Mouse (Mus musculus) adrenal gland, adult (tissue): ENCODE measurements around the gene Setd7.
A peak's percentile ranks its signal among the peaks of the same experiment; 100 is the strongest.

ENCODE experiments used
- DNase-seq, 2 experiments: peaks; one replicate each; pipeline ENCODE4 v3.0.0; 2022 to 2023; ENCODE audit warnings: low spot score in 1 of 2; ENCODE audit not compliant: inconsistent age in 2 of 2

Gene Setd7

DNA sequence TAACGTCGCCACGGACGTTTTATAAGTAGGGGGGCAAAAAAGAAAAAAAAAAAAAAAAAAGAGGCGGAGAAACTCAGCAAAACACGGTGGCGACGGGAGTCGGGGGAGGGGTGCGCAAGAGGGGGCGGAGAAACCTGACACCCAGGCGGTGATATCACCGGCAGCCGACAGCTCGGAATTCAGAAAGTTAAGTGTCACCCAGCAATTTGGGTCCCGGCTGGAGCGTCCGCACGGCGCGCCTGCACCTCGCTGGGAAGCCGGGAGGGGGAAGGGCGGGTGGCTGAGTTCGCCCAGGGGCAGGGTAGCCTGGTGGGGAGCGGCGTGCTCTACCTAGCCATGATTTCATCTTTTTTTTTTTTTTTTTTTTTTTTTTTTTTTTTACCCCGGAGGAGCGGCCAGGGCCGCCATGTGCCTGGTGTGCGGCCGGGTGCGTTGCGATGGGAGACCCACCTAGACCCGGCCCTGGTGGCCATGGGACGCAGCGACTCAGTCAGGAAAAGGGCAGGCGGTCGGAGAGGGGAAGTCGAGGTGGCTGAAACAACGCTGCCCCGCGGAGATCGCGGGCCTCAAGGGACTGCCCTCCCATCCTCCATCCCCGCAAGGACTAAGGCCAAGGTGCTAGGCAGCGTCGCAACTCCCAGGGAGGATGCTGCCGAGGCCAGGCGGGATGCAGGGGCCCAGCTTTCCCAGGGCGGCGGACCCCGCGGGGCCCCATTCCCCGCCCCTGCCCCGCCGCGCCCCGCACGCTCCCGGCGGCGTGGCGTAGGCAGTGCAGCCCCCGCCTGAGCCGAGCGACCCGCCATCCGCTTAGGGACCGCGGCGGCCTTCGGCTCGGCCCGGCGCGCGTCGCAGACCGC lies 857 bp downstream of the Setd7 start:
- peak; percentile 89 to 94 for DNase-seq

DNA sequence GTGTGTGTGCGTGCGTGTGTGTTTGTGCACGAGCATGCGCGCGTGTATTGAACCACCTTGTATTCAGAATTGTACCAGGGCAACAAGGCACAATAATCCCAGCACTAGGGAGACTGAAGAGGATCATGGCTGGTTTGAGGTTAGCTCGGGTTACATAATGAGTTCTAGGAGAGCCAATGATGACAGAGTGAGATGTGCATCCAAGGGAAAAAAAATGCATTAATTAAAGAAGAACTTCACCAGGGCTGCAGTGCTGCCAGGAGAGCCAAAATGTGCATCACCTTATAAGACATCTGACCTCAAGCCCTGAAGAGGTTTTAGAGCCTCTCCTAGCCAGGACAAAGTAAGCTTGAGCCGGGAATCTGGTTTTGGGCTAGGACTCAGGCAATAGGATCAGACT lies 5.1 kb downstream of the Setd7 start:
- no peak for DNase-seq

GRCm38 (mm10) chr3:51554836-51555235 lies 5.8 kb downstream of the Setd7 start:
- DNase-seq = no peak

- no peak for DNase-seq
These were observed 6.6 kb downstream of the Setd7 start for GRCm38 (mm10) chr3:51554067-51554466.

GRCm38 (mm10) chr3:51553497-51553875 lies 7.2 kb downstream of the Setd7 start:
- DNase-seq = peak; percentile 32 to 65

GRCm38 (mm10) chr3:51552841-51553496 lies 7.7 kb downstream of the Setd7 start:
- peak in 1 of 2 experiments; percentile 62 for DNase-seq

DNA sequence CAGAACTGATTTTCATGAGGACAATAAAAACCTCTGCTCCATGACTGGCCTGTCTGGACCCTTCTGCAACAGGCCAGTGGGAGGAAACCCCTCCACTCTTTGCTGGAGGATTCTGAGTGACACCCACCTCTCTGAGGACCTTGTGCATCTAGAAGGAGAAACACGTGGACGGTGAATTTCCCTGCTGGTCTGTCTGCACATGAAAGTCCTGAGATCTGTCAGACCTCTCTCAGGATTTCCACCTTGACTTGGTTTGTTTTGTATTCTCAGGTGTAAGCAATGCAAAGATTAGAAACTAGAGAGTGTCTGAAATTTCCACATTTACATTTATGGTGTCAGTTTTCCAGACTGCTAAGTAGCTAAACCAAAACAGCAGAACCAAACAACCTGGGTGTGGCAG lies 8.5 kb downstream of the Setd7 start:
- no peak for DNase-seq

DNA sequence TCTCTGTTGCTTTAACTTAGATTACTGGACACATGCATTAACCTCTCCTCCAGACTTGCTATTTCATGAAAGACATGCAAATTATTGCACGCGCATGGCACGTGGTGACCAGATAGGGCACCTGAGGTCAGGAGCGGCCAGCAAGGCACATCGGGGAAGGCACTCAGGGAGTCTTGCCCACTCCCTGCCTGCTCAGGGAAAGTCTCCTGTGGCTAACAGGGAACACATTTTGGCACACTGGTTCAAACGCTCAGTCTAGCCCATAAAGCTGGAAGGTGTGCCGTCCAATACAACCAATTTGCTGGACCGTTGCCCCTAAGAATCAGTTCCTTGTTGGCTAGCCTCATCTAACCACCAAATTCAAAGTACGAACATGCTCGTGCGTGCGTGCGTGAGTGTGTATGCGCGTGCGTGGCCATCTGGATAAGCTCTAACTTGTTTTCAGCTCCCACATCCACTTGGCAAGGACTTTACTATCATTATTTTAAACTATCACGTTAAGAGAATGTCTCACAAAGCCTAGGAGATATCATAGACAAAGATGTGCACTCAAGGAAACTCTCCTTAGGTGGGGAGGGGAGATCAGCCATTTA lies 11.6 kb downstream of the Setd7 start:
- peak in 1 of 2 experiments; percentile 47 for DNase-seq

- no peak for DNase-seq
These were observed 13.1 kb downstream of the Setd7 start for GRCm38 (mm10) chr3:51547577-51547976.

GRCm38 (mm10) chr3:51544442-51545128 lies 16.1 kb downstream of the Setd7 start:
- no peak for DNase-seq

- DNase-seq = no peak
These were observed 20.0 kb downstream of the Setd7 start for GRCm38 (mm10) chr3:51540659-51541058.

- peak; percentile 68 to 86 for DNase-seq
These were observed 20.9 kb downstream of the Setd7 start for GRCm38 (mm10) chr3:51539567-51540408.

DNA sequence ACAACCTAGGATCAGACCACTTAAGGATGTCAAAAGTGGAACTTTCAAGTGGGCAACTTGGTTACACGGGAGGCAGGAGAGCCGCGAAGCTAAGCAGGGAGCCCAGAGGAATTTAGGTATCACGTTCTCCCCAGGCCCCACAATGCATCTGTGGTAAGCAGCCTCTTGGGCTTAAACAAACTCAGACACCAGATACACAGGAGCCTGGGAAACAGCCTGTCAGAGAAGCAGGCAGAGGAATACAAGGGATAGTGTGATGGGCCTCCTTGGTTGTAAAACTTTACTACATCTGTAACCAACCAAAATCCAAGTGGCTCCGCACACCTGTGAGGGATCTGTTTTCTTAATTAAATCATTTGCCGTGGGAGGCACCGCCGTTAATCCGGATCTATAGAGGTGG lies 26.7 kb downstream of the Setd7 start:
- no peak for DNase-seq

DNA sequence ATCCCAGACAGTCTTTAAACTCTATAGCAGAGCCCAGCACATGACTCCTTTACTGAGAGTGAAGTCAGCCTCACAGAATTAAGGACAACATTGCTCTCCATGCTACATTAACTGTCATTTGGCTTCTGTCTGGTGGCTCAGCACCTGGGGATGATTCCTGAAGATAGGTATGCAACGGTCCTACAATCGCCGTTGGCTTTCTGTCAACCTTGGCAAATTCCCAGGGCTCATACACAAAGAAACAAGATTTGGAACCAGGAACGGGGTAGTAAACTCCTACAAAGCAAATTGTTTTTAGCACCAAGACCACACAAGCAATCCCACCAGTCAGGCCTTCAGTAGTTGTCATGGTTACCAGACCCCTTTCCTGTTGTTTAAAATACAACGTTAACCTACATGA lies 27.1 kb downstream of the Setd7 start:
- DNase-seq = no peak

DNA sequence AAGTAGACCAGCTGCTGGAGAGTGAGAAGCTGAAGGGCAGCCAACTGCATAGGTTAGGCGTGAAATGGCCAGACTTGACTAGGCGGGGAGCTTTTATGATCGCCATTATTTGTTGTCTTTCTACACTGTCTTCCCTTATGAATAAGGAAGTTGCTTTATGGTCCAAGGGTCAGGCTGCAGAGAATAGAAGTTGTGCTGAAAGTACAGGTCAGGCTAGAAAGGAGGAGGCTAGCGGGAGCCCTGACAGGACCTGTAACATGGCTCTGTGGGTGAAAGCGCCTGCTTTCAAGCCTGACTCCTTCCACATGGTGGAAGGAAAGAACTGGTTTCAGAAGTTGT lies 28.4 kb downstream of the Setd7 start:
- DNase-seq = no peak

DNA sequence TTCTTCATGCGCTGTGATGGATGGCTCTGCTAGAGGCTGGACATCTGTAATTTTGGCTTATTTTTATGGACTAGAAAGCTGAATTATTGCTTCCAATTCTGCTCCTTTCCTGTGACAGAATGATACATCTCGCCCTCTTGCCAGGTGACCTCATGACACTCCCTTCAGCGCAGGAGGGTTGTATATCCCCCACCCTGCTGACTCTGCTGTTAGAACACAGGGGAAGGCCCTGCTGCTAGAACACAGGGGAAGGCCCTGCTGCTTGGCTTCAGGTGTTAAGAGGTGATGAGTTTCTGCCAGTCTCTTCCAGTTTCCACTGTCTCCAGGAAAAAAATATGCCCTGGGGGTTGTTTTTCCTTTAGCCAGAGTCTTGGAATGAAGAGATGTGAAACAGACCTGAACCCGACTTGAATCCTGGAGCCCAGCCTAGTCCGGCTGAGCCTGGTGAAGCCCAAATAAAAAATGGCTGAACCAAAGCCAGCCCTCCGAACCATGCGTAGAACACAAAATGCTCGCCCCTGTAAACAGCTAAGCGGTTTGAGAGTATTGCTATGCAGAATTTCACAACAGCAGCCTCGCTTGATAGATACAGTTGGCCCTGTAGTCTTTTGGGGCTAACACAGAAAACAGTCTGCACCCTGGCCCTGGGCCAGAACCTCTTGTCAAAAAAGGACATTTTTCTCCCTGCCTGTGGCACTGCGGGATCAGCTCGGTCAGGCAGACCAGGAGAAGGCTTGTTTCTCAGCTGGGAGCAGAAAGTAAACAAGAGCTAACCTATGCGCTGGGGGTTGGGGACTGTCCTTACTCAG lies 29.0 kb downstream of the Setd7 start:
- DNase-seq = peak; percentile 56 to 77

GRCm38 (mm10) chr3:51526891-51527290 lies 33.8 kb downstream of the Setd7 start:
- DNase-seq = no peak

DNA sequence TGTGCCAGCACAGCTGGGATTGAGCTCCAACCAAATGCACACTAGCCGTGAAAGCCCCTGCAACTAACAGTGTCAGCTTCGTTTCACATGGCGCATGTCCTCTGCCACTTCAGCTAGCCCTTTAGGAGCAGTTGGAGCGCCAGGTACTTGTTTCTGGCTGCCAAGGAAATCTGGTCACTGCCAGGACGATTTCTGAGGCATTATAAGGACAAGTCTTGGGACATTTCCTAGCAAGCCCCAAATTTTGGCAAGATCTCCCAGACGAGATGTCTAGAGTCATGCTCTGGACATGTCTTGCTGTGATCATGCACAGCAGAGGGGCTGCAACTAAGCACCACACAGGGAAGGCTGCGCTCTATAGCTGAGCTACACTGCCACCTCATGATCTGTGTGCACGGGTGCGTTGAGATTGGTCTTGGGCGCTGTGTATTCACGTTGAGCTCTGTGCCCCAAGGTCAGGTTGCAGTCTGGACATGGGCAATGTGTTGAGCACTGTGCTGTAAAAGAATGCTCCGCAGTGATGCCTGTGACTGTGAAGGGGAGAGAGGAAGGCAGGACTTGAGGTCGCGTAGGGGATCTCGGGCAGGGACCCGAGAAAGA lies 35.4 kb downstream of the Setd7 start:
- peak in 1 of 2 experiments; percentile 40 for DNase-seq

- DNase-seq = no peak
These were observed 39.4 kb downstream of the Setd7 start for GRCm38 (mm10) chr3:51521262-51521661.

DNA sequence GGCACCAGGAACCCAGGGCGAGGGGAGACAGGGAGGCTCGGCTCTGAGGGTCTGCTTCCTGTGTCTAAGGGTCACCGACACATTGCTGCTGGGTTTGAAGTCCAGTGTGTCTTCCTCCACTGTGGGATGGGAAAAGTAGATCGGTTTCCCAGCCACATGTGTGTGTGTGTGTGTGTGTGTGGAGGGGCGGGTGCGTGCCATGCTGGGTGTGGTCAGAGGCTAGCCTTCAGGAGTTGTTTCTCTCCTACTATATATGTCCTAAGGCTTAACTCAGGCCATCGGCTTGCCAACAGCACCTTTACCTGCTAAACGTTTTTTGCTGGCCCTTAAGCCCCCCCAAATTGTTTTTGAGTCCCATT lies 41.9 kb downstream of the Setd7 start:
- no peak for DNase-seq
